Mouse (Mus musculus): ENCODE results near the gene Stpg4.

GRCm38 (mm10) chr17:87444763-87445162 lies 17.2 kb upstream of the Stpg4 start:
- TF ChIP-seq CTCF (IDR thresholded peaks at IDR 0.05; ENCODE audit: borderline replicate concordance, extremely low read depth, insufficient read depth, insufficient read length) (no peak), POLR2A (IDR thresholded peaks at IDR 0.05; ENCODE audit: borderline replicate concordance, extremely low read depth, insufficient read depth, insufficient read length, poor library complexity, severe bottlenecking) (no peak)
